Mouse (Mus musculus) CD4-positive, CD25-positive, alpha-beta regulatory T cell, adult 4 months (primary cell): Measurements from ENCODE around the gene Cdh13. TPM values are rescaled to one million over a fixed set of nuclear protein-coding genes. Genes with fewer than 3 reads are reported as not detected.

Experiments
- ATAC-seq: one replicate; pipeline ENCODE4 v1.8.0; 2017
- polyA plus RNA-seq, 2 experiments: library from polyadenylated mRNA; unstranded; fragments of 100-300 nt; shearing (Covaris generic); gene quantifications; one replicate each; pipeline ENCODE4 v1.2.1; 2017

The Cdh13 gene
- polyA plus RNA-seq, 2 experiments from 2014 or later = 0.25 to 0.31 TPM

DNA sequence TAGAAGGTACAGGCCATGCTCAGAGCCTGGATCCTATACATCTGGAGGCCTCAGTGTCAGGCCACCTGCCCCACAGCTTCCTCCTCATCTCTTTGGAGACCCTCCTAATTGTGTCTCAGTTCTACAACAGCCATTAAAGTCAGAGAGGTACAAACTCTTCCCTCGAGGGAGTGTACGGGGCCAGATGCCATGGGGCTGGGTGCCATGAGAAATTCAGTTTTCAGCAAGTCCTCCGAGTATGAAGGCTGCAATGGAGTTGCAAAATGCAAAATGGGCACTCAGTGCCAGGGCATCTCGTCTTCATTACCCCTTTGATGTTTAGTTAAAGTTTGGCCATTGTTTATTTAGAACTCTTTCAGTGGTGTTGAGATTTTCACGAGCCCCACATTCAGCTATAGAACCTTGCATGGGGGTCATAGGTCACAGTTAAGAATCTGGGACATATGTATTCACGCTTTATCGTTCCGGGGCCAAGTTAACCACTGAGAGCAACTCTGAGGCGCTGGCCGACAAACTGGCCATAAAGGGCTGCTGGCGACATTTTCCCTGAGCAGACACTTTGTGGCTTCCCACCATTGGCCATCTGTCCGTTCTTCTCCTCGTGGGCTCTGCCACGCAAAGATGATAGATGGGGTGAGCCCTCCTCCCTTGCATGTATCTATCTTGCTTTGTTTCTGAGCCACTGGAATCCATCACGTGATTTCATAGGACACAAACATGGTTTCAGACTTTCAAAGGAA, 681.7 kb downstream of the Cdh13 start:
- no peak for ATAC-seq

DNA sequence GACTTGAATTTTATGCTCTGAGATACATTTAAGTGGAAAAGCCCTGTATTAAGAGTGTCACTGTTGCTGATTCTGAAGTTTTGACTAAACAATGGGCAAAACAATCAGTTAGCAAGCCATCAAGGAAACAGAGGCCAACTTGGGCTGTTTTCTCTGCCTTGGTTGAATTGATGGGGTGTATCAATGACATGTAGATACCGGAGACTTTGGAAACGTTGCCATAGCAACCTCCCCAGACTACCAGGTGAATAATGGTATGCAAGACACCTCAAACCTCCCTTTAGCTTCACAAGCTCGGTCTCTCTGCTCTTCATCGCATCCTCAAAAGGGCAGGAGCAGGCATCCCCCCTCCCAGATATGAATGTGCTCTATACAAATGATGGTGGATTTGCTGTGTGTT, 685.4 kb downstream of the Cdh13 start:
- ATAC-seq = no peak

DNA sequence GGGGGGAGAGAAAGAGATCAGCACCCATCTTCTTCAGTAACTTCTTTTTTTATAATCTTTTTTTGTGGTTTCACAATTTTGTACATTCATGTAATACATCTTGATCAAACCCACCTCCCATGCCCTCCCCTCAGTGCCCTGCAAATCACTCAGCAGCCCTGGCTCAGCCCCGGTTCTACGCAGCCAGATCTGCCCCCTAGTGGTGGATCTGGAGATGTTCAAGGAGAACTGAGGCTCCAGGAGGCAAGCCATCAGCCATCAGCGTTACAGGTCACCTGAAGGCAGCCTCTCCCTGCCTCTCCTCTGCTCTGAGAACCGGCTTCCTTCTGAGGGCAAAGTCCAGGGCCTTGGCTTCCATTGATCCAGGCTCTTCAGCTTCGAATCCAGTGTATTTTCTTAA, 696.3 kb downstream of the Cdh13 start:
- ATAC-seq = no peak

DNA sequence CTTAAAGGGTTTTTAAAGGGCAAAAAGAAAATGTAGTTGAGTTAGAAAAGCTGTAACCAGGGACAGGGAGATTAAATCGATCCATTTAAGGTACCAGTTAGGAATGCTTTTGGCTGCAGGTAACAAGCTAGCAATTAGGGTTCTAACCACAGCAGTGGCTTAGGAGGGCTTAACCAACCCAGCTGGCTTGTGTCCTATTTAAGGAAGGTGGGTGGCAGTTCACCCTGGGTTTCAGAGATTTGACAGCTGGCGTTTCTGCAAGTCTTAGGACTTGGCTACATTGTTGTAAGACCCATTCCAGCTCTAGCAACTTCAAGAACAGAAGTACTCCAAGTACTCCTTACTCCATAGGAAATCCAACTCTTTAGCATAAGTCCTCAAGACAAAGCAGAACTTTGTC, 700.2 kb downstream of the Cdh13 start:
- ATAC-seq = no peak

DNA sequence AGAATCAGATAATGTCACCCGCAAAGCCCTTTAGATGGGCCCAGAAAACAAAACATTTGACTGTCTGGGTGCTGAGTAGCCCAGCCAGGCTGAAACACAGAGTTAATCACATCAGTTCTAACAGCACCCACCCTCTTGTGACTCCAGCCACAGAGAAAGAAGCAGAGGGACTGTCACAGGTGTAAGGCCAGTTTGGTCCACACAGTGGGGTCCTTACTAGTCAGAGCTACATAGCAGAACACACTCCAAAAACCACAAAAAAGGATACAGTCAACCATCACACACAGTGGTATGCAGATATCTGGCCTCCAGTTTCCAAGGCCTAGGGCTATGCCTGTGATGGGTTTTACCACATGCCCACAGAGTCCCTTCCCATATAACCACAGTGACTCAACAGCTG, 703.3 kb downstream of the Cdh13 start:
- ATAC-seq = no peak

DNA sequence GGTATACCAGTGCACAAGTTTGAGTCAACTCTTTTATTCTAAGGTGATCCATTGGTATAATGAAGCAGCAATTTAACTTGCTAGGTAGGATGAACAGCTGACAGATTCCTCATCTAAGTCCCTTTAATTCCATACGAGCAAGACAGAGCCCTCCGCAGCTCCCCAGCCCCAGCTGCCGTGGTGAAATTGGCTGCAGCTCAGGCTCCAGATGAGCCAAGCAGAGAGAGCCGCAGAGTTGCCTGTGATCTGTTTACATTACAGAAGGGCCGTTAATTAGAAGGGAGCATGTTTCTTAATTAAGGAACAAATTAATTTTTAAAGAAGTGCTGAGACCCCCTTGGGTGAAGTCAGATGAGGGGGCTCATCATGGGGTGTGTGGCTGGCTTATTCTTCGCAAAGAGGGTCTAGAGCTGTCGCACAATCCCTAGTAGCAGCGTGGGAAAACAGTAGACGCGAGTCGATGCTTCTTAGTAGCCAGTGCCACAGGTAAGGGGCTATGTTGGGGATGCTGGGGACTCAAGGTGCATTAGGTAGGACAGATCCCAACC, 712.2 kb downstream of the Cdh13 start:
- no peak for ATAC-seq

DNA sequence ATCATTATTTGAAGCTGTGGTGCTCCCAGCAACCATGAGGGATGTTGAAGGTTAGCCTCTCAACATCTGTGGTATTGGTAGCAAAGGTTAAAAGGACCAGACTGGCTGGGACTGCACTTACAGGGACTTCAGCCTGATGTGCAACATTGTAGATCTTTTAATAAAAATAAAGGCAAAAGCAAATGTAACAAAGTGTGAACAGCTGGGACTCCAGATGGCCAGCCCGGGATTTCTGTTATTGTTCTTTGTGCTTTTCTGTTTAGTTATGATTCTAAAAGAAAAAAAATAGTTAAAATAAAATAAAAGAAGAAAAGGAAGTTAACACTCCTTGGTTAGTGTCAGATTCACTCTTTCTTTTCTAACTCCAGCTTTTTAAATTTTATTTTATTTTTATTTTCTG, 717.1 kb downstream of the Cdh13 start:
- ATAC-seq = no peak

DNA sequence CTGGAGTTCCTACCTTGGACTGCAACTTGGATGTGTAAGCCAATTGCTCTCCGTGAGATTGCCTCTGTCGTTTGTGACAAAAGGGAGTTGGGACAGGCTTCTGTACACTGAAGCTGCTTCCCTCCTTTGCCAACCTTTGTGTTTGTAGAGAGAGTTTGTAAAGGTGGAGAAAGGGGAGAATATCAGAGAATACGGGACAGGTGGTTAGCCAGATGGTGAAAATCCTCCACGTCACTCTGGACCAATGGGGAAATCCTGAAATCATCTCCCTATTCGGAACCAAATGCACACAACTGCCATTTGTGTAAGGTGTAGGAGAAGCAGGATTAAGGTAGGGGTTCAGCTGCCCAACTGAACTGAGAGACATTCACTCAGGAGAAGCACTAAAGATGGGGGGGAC, 721.3 kb downstream of the Cdh13 start:
- ATAC-seq = no peak

DNA sequence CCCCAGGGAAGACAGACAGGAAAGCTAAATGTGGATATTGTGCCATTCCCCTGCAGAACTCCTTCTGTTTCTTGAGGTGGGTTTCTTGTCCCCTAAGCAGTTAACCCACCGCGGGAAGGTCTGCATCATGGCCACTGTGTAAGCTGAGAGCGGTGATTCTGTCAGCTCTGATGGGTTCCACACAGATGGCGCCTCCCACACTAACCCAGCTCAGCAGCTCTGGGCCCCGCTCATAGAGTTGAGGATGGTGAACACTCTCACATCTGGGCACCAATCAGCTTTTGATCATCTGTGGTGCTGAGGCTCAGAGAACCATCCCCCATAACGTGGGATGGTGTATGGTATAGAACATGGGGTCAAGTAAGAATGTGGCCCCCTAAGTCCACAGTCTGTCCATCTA, 735.1 kb downstream of the Cdh13 start:
- no peak for ATAC-seq

DNA sequence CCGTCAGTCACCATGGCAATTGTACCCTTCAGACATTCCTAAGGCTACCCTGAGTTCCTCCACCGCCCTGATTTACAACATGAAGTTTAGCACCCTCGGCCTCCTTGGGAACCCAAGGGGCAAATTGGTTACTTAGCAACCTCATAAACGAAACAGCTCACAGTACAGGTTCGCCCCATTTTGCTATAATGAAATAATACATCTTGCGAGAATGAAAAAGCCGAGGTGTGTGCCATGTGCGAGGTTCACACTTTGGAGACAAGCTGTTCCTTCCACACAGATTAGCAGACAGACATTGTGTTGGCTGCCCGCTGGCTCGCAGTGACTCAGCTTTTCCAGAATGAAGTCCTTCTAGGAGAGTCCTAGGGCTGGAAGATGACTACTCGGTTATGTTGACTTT, 737.2 kb downstream of the Cdh13 start:
- ATAC-seq = no peak

DNA sequence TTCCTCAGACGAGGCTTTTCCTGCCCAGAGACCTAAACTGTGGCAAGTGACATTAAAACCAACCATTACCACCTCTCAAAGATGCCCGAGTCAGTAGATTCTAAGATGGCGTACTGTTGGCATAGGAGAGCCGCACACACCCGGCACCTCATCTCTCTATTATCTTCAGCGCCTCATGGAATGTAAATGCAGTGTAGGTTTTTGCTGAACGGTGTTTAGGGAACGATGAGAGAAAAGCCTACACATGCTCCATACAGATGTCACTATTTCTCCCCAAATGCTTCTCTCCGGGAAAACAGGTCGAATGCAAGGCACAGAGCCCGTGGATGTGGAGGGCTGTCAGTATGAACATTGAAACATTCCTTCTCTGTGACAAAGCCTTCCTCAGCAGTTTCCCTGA, 737.9 kb downstream of the Cdh13 start:
- ATAC-seq = no peak

DNA sequence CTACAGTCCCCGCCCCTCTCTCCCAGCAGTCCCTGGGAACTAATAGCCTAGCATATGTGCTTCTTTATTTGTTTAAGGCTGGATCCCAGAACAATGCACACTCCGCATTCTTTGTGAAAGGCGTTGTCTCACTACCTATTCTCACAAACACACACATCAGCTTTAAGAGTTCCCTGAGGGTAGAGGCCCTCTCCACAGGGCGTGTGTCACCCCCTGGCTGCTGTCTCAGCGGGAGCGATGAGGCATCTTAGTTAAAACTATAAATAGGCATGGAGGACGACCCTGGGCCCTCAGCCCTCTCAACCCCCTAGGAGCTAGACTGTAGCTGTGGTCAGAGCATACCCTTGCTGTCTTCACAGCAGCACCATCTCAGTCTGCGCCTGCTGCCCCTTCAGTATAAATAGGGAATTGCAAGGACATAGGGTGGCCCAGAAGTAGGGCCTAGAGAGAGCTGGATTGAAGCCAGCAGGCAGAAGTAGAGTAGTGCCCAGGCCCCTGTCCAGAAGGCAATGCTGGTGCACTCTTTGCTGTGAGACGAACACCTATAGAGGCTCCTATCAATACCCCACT, 738.9 kb downstream of the Cdh13 start:
- no peak for ATAC-seq

DNA sequence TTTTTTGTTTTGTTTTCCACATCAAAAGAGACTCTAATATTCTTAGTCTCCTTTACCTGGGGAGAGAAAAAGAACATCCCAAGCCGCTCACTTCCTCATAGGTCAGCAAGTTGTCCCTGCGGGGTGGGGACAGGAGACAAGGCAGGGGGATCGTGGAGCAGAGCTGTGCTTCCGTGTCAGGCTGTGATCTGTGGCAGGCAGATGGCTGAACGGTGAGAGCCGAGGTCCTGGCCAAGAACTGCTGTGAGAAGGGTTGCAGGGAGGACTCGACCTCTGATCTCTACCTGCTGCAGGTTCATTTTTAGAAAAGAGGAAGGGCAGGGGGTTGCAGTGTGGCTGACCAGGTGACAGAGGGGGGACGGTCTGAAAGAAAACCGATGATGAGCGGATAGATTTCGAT, 749.9 kb downstream of the Cdh13 start:
- no peak for ATAC-seq

DNA sequence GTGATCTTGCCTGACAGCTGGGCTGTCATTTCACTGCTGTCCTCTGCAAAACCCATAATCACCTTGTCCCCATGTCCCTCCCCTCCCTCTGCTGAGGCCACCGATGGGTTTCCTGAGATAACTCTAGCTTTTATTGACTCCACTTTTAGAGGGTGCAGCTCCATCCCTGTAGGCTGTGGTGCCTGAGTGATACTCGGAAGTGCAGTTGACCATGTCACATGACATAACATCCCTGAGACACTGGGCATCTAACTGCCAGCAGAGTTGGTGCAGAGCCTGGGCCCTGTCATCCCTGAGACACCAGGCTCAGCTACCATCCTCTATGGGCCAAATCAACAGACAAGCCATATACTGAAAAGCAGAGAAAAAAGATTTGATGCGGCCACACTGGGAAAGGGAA, 750.5 kb downstream of the Cdh13 start:
- ATAC-seq = no peak

DNA sequence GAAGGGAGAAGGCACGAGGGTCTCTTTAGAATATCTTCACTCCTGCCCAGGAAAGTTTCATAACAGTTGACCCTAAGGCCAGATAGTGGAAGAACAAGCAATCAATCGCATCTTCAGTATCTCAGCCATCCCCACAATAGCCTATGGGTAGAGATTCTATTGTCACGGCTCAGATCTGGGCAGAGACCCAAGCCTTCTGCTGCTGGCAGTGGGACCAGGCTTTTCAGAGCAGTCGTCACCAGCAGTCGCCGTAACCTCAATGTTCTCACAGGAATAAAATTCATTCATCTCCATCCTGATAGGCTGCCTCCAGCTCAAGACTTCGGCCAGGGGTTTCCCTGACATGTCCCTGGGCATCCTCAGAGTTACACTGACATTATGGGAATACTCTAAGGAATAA, 751.6 kb downstream of the Cdh13 start:
- no peak for ATAC-seq

DNA sequence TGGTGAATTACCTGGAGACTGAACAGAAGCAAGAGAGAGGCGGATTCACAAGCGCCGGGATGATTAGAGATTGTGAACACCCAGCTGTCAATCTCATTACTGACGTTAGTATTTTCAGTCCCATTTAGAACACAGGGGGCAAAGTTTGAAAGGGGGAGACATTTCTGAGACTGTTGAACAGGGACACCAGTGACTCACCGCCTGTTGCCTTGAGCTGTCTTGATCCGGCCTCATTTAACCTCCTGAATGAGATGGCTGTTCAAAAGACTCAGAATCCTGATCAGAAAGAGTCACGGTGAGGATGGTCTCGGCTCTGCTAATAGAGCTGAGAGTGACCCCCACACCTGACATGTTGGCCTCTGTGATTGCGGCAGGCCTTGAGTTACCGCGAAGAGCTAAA, 754.0 kb downstream of the Cdh13 start:
- ATAC-seq = no peak

DNA sequence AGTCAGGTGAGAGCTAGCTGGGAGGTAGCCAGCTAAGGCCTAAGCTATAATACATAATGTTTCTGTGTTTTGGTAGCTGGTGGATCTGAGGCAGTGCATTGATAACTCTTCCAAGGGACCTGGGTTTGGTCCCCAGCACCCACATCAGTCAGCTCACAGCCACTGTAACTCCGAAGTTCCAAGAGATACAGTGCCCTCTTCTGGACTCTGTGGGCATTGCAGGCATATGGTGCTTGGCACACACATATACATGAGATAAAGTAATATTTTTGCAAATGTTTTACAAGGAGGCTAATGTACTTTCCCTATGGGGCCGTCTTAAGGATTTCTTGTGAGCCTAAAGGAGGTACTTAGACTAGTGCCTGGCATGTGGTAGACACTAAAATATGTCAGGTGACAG, 755.8 kb downstream of the Cdh13 start:
- no peak for ATAC-seq

DNA sequence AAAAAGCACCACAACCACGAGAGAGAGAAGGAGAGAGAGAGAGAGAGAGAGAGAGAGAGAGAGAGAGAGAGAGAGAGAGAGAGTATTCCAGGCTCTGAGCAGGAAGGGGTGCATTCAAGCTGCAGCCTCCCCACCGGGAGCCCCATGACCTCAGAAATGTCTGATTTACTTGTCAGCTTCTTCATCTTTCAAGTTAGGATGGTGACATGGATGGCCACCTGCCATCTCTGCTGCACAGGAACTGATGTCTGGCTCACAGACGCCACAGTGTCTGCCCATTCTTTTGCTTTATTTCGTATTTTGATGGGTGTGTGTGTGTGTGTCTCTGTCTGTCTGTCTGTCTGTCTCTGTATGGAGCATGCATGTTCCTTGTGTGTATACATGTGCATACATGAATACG, 774.3 kb downstream of the Cdh13 start:
- ATAC-seq = no peak

DNA sequence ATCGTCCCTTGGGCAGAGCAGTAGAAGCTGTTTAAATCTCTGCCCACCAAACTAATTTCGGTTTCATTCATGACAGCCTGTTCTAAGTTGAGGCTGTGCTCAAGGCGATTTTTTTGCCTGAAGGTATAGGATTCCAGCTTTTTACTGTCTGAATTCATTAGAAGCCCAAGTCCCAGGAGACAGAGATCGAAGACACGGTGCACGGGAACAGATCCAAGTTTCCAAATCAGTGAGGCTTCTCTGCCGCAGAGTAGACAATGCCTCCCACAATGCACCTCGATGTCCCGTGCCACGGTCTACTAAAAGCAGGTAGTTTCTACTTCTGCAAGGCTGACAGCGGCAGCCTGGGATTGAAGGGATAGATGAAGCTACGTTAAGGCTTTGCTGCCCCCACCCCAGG, 778.1 kb downstream of the Cdh13 start:
- ATAC-seq = no peak

DNA sequence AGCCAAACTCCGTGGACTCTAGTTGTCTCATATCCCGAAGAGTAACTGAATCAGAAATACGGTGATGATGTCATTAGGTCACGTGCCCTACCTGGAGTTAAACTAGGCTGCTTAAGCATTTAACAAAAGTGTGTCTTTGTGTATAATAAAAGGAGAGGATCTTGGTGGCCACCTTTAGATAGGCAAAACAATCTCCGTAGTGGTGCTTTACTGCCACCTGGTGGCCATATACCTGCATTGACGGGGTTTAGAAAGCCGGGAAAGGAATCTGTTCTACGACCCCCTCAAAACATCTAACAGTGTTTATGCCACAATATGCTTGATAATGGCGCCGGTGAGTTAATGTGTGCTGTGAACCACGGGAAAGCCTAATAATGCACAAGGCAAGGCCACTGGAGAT, 781.0 kb downstream of the Cdh13 start:
- ATAC-seq = no peak

DNA sequence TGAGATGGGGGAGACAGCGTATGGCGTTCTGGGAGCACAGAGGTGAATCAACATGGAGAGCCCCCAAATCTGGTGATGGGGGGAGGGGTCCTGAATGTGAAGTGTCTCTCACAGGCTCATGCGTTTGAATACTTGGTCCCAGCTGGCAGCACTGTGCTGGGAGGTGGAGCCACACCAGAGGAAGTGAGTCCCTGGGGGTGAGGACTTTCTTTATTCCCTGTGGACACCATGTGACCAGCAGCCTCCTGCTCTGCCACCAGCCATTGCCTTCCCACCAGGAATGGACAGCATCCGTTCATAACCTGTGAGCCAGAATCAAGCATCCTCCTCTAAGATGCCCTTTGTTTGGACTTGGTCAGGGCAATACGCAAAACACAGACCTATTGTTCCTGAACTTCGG, 788.8 kb downstream of the Cdh13 start:
- ATAC-seq = no peak

DNA sequence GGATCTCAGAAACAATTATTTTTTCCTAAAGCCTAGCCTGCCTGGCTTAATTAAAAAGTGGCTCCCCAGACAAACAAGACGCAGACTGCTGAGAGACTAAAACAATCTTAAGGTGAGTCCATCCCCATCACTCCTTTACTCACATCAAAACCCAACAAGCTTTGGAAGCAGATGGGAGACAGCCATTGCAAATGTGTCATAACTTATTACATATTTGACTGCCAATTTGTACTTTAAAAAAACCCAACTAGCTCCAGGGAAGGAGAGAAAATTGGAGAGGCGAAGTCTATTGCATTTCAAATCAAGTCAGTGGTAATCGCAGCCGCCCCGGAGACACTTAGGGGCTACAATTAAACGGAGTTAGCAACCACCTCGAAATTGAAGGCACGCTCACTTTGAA, 801.5 kb downstream of the Cdh13 start:
- ATAC-seq = no peak

DNA sequence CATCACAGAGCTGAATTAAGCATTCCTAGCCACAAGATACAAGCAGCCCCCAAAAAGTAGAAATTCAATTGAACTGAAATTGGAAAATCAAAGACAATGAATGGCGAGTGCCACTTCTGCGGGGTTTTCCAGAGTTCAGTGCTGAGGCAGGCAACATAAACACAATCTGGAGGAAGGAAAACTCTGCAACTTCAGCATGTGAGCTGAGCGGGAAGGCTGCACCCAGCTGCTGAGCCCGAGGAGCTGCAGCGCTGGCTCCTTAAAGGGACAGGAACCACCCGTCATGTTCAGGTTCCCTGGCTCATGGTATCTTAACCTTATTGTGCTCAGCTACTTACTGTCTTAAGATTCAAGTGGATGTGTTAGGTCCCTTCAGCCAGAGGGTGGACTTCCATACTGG, 814.7 kb downstream of the Cdh13 start:
- no peak for ATAC-seq

DNA sequence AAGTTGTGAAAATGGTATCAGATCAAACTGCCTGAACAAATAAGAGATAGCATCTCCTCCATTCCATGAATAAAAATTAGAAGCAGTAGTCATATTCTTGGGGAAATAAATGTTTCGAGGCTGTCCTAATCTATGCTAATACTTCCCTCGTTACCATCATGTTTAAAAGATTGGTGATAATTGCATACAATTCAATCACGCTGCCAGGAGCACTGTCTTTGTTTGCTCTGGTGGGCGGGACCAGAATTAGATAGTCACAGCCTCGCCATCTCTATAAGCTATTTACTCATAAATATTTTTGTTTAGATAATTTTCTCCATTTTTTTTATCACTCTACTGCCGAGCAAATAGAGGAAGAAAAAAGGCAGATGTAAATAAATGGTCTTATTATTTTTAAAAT, 819.3 kb downstream of the Cdh13 start:
- ATAC-seq = no peak

DNA sequence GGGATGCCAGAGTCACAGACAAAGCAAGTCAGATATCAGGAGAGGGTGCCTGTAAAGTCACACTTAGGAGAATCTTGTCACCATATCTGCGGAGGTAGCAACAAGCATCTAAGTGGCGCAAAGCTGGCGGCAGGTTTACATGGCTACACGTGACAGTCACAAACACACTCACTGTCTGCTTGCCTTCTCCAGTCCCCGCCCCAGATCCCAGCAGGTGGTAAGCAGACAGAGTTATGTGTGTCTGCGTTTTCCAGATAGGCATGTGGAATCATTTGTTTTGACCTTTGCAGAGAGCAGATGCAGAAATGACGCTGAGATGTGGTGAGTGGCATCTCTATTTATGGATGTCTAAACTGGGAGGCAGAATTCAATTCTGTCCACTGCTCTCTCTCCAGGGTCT, 826.1 kb downstream of the Cdh13 start:
- ATAC-seq = no peak
